In the genomic region with DNA sequence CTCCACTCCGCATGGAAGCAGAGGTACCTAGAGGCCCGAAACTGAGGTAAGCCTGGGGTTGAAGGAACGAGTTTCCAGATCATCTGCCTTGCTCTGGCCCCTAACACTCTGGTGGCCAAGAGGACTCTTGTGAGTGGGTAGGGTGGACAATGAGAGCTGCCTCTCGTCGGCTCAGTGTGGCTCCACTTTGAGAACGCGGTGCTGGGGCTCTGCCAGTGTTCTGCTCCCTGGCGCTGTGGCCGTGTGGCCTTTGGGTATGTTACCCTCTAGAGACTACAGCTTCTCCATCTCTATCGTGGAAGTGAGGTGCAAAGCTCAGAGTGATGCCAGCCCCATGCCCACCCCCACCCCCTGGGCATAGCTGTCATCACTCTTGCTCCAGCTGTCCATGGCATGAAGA, we compare ENCODE assay signal across 14 mouse cellular contexts. TPM values are rescaled to one million over a fixed set of nuclear protein-coding genes. Genes with fewer than 3 reads are reported as not detected.
DNase-seq lines count a peak whose midpoint lies in the region; ATAC-seq and TF ChIP-seq lines count a peak whose summit lies in the region.
"Had no signal": no experiment of that assay in that cellular context is flagged by ENCODE, and none has a peak within 500 bp of the region (broad histone marks: within the 10 kb centered on the region; RNA-seq: fewer than 3 reads in every experiment).

No protein-coding gene starts in this region.

- H3K27me3 ChIP-seq in heart, embryonic 13.5 days (replicated peaks): no peaks in the 10 kb centered on the region
- no peaks in the 10 kb centered on the region for H3K27me3 ChIP-seq in lung, embryonic 15.5 days
- H3K27me3 ChIP-seq in hindbrain, postnatal 0 days (ENCODE audit: insufficient read depth, low read length): no peaks in the 10 kb centered on the region
- H3K27me3 ChIP-seq in thymus, adult 2 months (ENCODE audit: control insufficient read depth, insufficient read depth, low read length): no peaks in the 10 kb centered on the region; the same call in 1 of the 2 replicates
- H3K27me3 ChIP-seq: limb, embryonic 13.5 days had no signal

- TF ChIP-seq CTCF in brain, embryonic 14.5 days (IDR thresholded peaks at IDR 0.05; ENCODE audit: borderline replicate concordance, extremely low read depth, insufficient read depth, insufficient read length): no peak
- no peak for TF ChIP-seq CTCF in hindbrain, postnatal 0 days (IDR thresholded peaks at IDR 0.05; ENCODE audit: low read depth)
- no peak for TF ChIP-seq CTCF in thymus, adult 2 months (IDR thresholded peaks at IDR 0.05; ENCODE audit: borderline replicate concordance, control insufficient read depth, extremely low read depth, insufficient read depth, low read length, poor library complexity)

- no peak for TF ChIP-seq POLR2A in brain, embryonic 14.5 days (IDR thresholded peaks at IDR 0.05; ENCODE audit: borderline replicate concordance, extremely low read depth, insufficient read depth, insufficient read length, poor library complexity, severe bottlenecking)
- TF ChIP-seq POLR2A in thymus, adult 2 months (IDR thresholded peaks at IDR 0.05; ENCODE audit: control insufficient read depth, extremely low read depth, insufficient read depth, low read length, poor library complexity): no peak

- no peak overlapping the region for H3K27ac ChIP-seq in heart, embryonic 13.5 days (replicated peaks)
- H3K27ac ChIP-seq in lung, embryonic 15.5 days: peak overlapping the region; percentile 72
- H3K27ac ChIP-seq in hindbrain, postnatal 0 days: peak overlapping the region; percentile 52; the same call in 1 of the 2 replicates
- no peak overlapping the region for H3K27ac ChIP-seq in thymus, adult 2 months (ENCODE audit: control insufficient read depth, insufficient read depth, low read length)
- H3K27ac ChIP-seq: limb, embryonic 13.5 days had no signal

- intact Hi-C loops in heart, postnatal 36 days (cut with DNase I): no loop called here

- H3K9me3 ChIP-seq in heart, embryonic 13.5 days: no peaks in the 10 kb centered on the region
- no peaks in the 10 kb centered on the region for H3K9me3 ChIP-seq in lung, embryonic 15.5 days
- no peaks in the 10 kb centered on the region for H3K9me3 ChIP-seq in hindbrain, postnatal 0 days (ENCODE audit: low read length)
- H3K9me3 ChIP-seq: G1E; limb, embryonic 13.5 days had no signal

- DNase-seq in heart, postnatal 36 days: no peak
- no peak for DNase-seq in lung, adult 18-20 months
- peak; percentile 23 for DNase-seq in brain, embryonic 14.5 days (ENCODE audit: low read depth)
- DNase-seq in hindbrain, postnatal 0 days (ENCODE audit: low spot score): peak; percentile 40
- no peak for DNase-seq in thymus, adult 2 months
- no peak for DNase-seq in adrenal gland, adult 18-20 months (ENCODE audit: low spot score in 2 of 2)
- DNase-seq: cerebellum, adult 11-12 months; kidney, adult 2 months; right cerebral cortex, postnatal 4 days; thymus, postnatal 14 days had no signal

- H3K36me3 ChIP-seq in heart, embryonic 13.5 days: no peaks in the 10 kb centered on the region
- no peaks in the 10 kb centered on the region for H3K36me3 ChIP-seq in lung, embryonic 15.5 days
- no peaks in the 10 kb centered on the region for H3K36me3 ChIP-seq in hindbrain, postnatal 0 days (ENCODE audit: insufficient read depth, low read length)
- H3K36me3 ChIP-seq in thymus, adult 2 months (ENCODE audit: control insufficient read depth, insufficient read depth, low read length): no peaks in the 10 kb centered on the region
- H3K36me3 ChIP-seq: G1E; limb, embryonic 13.5 days had no signal

- H3K4me1 ChIP-seq in heart, embryonic 13.5 days: peaks cover 15% of the 10 kb centered on the region
- peaks cover 24% of the 10 kb centered on the region for H3K4me1 ChIP-seq in lung, embryonic 15.5 days
- H3K4me1 ChIP-seq in hindbrain, postnatal 0 days (ENCODE audit: insufficient read depth, low read length): 0 out of 2 replicates have a peak, but pooled peaks cover 5% of the 10 kb centered on the region
- no peaks in the 10 kb centered on the region for H3K4me1 ChIP-seq in thymus, adult 2 months (replicated peaks; ENCODE audit: control insufficient read depth, insufficient read depth, low read length)

- no peak overlapping the region for H3K4me2 ChIP-seq in heart, embryonic 13.5 days
- H3K4me2 ChIP-seq in lung, embryonic 15.5 days: no peak overlapping the region
- H3K4me2 ChIP-seq in hindbrain, postnatal 0 days (ENCODE audit: low read depth, low read length): peak overlapping the region; percentile 18; the same call in 1 of the 2 replicates
- H3K4me2 ChIP-seq: limb, embryonic 13.5 days had no signal

- no peak for ATAC-seq in heart, embryonic 13.5 days (ENCODE audit: extremely low read depth, insufficient number of reproducible peaks, low FRiP score, low TSS enrichment)
- no peak for ATAC-seq in lung, embryonic 15.5 days (ENCODE audit: borderline replicate concordance, extremely low read depth, low FRiP score, low TSS enrichment)
- no peak for ATAC-seq in hindbrain, postnatal 0 days

- H3K9ac ChIP-seq in heart, embryonic 13.5 days: peak overlapping the region; percentile 28; the same call in 1 of the 2 replicates
- H3K9ac ChIP-seq in lung, embryonic 15.5 days: no peak overlapping the region
- no peak overlapping the region for H3K9ac ChIP-seq in hindbrain, postnatal 0 days (replicated peaks; ENCODE audit: low read length)
- H3K9ac ChIP-seq: limb, embryonic 13.5 days had no signal

- WGBS in heart, embryonic 13.5 days: 64% methylated on average over 10 of the region's 10 CpGs
- WGBS in lung, embryonic 15.5 days: 47% methylated on average over 10 of the region's 10 CpGs
- WGBS in hindbrain, postnatal 0 days: 37% methylated on average over 10 of the region's 10 CpGs
- WGBS in thymus, adult 2 months: 20% methylated on average over 10 of the region's 10 CpGs

- H3K4me3 ChIP-seq in heart, embryonic 13.5 days: no peak overlapping the region
- H3K4me3 ChIP-seq in lung, embryonic 15.5 days: no peak overlapping the region
- no peak overlapping the region for H3K4me3 ChIP-seq in hindbrain, postnatal 0 days (ENCODE audit: low read length)
- no peak overlapping the region for H3K4me3 ChIP-seq in thymus, adult 2 months (ENCODE audit: control insufficient read depth, insufficient read depth, low read length)
- H3K4me3 ChIP-seq: limb, embryonic 13.5 days had no signal

RNA-seq across cellular contexts. Expression of gene Plekhg5, which starts 0.4 kb away (rescaled TPM):
- polyA plus RNA-seq in heart, embryonic 13.5 days (2015; fragmentation: Nextera tagmentation; extraction: Ambion mirVana): 11.6 and 12.7 TPM in 2 replicates
- 10 to 100 TPM; 14.9 to 21.9 TPM for total RNA-seq in heart, postnatal 36 days (2021)
- polyA plus RNA-seq in lung, embryonic 15.5 days (2015; fragmentation: Nextera tagmentation; extraction: Ambion mirVana): 18.9 and 22.3 TPM in 2 replicates
- polyA plus RNA-seq in brain, embryonic 14.5 days (2012; rRNA removed): 14.0 and 18.6 TPM in 2 replicates
- total RNA-seq in hindbrain, postnatal 0 days (2014; rRNA removed): 20.7 and 21.0 TPM in 2 replicates
- polyA plus RNA-seq in hindbrain, postnatal 0 days (2015; fragmentation: Nextera tagmentation; extraction: Ambion mirVana): 13.1 and 13.3 TPM in 2 replicates
- polyA plus RNA-seq in thymus, adult 2 months (2012; rRNA removed): 21.5 and 22.0 TPM in 2 replicates
- 10 to 100 TPM in 1 of 2 experiments, 1 to 10 TPM in 1; 7.3 to 12.0 TPM for total RNA-seq in adrenal gland, adult 18-20 months (2021)

RNA-seq across cellular contexts. Expression of gene Nol9, which starts 33.5 kb away (rescaled TPM):
- 17.2 and 18.1 TPM in 2 replicates for polyA plus RNA-seq in heart, embryonic 13.5 days (2015; fragmentation: Nextera tagmentation; extraction: Ambion mirVana)
- total RNA-seq in heart, postnatal 36 days (2021): 10 to 100 TPM; 10.1 to 10.5 TPM
- polyA plus RNA-seq in lung, embryonic 15.5 days (2015; fragmentation: Nextera tagmentation; extraction: Ambion mirVana): 29.4 and 31.1 TPM in 2 replicates
- polyA plus RNA-seq in brain, embryonic 14.5 days (2012; rRNA removed): 23.4 and 28.8 TPM in 2 replicates
- total RNA-seq in hindbrain, postnatal 0 days (2014; rRNA removed): 33.0 and 39.4 TPM in 2 replicates
- 17.1 and 17.9 TPM in 2 replicates for polyA plus RNA-seq in hindbrain, postnatal 0 days (2015; fragmentation: Nextera tagmentation; extraction: Ambion mirVana)
- 40.5 and 48.6 TPM in 2 replicates for polyA plus RNA-seq in thymus, adult 2 months (2012; rRNA removed)
- 10 to 100 TPM; 23.6 to 33.5 TPM for total RNA-seq in adrenal gland, adult 18-20 months (2021)

RNA-seq across cellular contexts. Expression of gene Tas1r1, which starts 34.3 kb away (rescaled TPM):
- 0.11 TPM in 1 of 2 replicates, not detected in the other for polyA plus RNA-seq in heart, embryonic 13.5 days (2015; fragmentation: Nextera tagmentation; extraction: Ambion mirVana)
- not detected for total RNA-seq in heart, postnatal 36 days (2021)
- polyA plus RNA-seq in lung, embryonic 15.5 days (2015; fragmentation: Nextera tagmentation; extraction: Ambion mirVana): 0.40 and 0.42 TPM in 2 replicates
- 0.37 and 0.58 TPM in 2 replicates for polyA plus RNA-seq in brain, embryonic 14.5 days (2012; rRNA removed)
- total RNA-seq in hindbrain, postnatal 0 days (2014; rRNA removed): 0.42 and 0.93 TPM in 2 replicates
- 1.7 TPM in 2 replicates for polyA plus RNA-seq in hindbrain, postnatal 0 days (2015; fragmentation: Nextera tagmentation; extraction: Ambion mirVana)
- polyA plus RNA-seq in thymus, adult 2 months (2012; rRNA removed): 0.34 and 0.40 TPM in 2 replicates
- not detected for total RNA-seq in adrenal gland, adult 18-20 months (2021)

RNA-seq across cellular contexts. Expression of gene Tnfrsf25, which starts 43.1 kb away (rescaled TPM):
- polyA plus RNA-seq in heart, embryonic 13.5 days (2015; fragmentation: Nextera tagmentation; extraction: Ambion mirVana): 0.73 and 0.80 TPM in 2 replicates
- total RNA-seq in heart, postnatal 36 days (2021): 1 to 10 TPM in 1 of 2 experiments, under 1 TPM in 1; 0.81 to 3.2 TPM
- polyA plus RNA-seq in lung, embryonic 15.5 days (2015; fragmentation: Nextera tagmentation; extraction: Ambion mirVana): 1.1 and 1.5 TPM in 2 replicates
- 3.8 and 4.4 TPM in 2 replicates for polyA plus RNA-seq in brain, embryonic 14.5 days (2012; rRNA removed)
- 0.22 and 1.6 TPM in 2 replicates for total RNA-seq in hindbrain, postnatal 0 days (2014; rRNA removed)
- polyA plus RNA-seq in hindbrain, postnatal 0 days (2015; fragmentation: Nextera tagmentation; extraction: Ambion mirVana): 0.48 and 0.62 TPM in 2 replicates
- 19.9 and 20.6 TPM in 2 replicates for polyA plus RNA-seq in thymus, adult 2 months (2012; rRNA removed)
- 1 to 10 TPM; 1.3 to 2.8 TPM for total RNA-seq in adrenal gland, adult 18-20 months (2021)
- total RNA-seq: G1E had no signal
- polyA plus RNA-seq: G1E had no signal

RNA-seq across cellular contexts. Expression of gene Zbtb48, which starts 45.2 kb away (rescaled TPM):
- polyA plus RNA-seq in heart, embryonic 13.5 days (2015; fragmentation: Nextera tagmentation; extraction: Ambion mirVana): 10.0 and 11.6 TPM in 2 replicates
- total RNA-seq in heart, postnatal 36 days (2021): 1 to 10 TPM; 3.5 to 4.4 TPM
- 19.0 and 21.2 TPM in 2 replicates for polyA plus RNA-seq in lung, embryonic 15.5 days (2015; fragmentation: Nextera tagmentation; extraction: Ambion mirVana)
- polyA plus RNA-seq in brain, embryonic 14.5 days (2012; rRNA removed): 26.8 and 33.6 TPM in 2 replicates
- 7.0 and 8.6 TPM in 2 replicates for total RNA-seq in hindbrain, postnatal 0 days (2014; rRNA removed)
- polyA plus RNA-seq in hindbrain, postnatal 0 days (2015; fragmentation: Nextera tagmentation; extraction: Ambion mirVana): 10.7 and 16.2 TPM in 2 replicates
- 27.4 and 31.2 TPM in 2 replicates for polyA plus RNA-seq in thymus, adult 2 months (2012; rRNA removed)
- 1 to 10 TPM; 8.3 to 8.9 TPM for total RNA-seq in adrenal gland, adult 18-20 months (2021)

Comparison
In these comparisons a context has a peak if more than half of its experiments do, and no peak if none do; other contexts are left out.
1. H3K27ac ChIP-seq: peak in lung, embryonic 15.5 days (single experiment) and hindbrain, postnatal 0 days (single experiment); none in heart, embryonic 13.5 days (single experiment) and thymus, adult 2 months (single experiment).
2. DNase-seq: peak in brain, embryonic 14.5 days (single experiment) and hindbrain, postnatal 0 days (single experiment); none in heart, postnatal 36 days (0 of 2), lung, adult 18-20 months (0 of 2), thymus, adult 2 months (single experiment) and adrenal gland, adult 18-20 months (0 of 2).